Mouse (Mus musculus) retina, postnatal 7 days (tissue): ENCODE measurements at regions not wholly inside any gene's neighbourhood (a gene's known extent, or its start where the extent isn't known, plus 50 kb on each side); places are given as distances from the start of the nearest gene placed in this dataset.

Experiments
- DNase-seq: peaks from one replicate; pipeline ENCODE4 v3.0.0-alpha.2; 2012; ENCODE audit warnings: low read depth, low spot score

GRCm38 (mm10) chr10:44589352-44589751 is 61.1 kb upstream of the Prdm1 start:
- no peak for DNase-seq

GRCm38 (mm10) chr10:44582736-44583135 is 54.4 kb upstream of the Prdm1 start:
- DNase-seq: no peak
